Mouse (Mus musculus): ENCODE measurements around the gene Tacc3.

DNA sequence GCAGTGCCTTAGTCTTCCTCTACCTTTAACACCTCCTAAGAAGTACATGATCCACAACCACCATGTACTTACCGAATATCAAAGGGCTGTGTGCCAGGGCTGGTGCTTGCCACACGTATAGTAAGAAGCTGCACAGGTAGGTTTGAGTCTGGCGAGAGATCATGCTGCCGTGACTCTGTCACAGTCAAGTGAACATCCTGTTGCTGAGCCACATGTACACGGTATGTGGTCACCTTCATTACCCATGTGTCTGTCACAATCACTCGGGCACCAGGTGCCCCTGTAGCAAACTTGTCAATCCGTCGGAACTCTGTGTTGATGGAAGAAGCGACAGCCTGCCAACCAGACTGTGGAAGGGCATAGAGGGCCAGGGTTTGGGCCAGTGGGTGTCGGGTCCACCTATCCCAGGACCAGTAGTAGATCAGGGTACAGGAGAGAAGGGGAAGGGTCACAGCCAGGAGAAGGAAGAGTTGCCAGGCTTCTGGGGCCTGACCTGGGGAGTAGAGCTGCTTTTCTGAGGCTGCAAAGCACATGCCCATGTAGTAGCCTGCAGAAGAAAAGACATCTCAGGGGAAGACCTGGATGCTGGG lies 2.6 kb upstream of the Tacc3 start:
- TF ChIP-seq CTCF (IDR thresholded peaks at IDR 0.05): no peak
- TF ChIP-seq EP300 (IDR thresholded peaks at IDR 0.05): no peak

Measured in lung, postnatal 0 days (tissue).